Mouse (Mus musculus) megakaryocyte-erythroid progenitor cell, adult 5 weeks (primary cell): ENCODE data around the gene Col1a1. TPM values are rescaled to one million over a fixed set of nuclear protein-coding genes. Genes with fewer than 3 reads are reported as not detected.

Experiments
- polyA plus RNA-seq: library from polyadenylated mRNA; stranded (reverse); fragments of >175 nt; gene quantifications from 2 replicates; pipeline ENCODE4 v1.2.3, GENCODE M21; 2012

The Col1a1 gene
- 0.12 and 0.71 TPM in 2 replicates for polyA plus RNA-seq

DNA sequence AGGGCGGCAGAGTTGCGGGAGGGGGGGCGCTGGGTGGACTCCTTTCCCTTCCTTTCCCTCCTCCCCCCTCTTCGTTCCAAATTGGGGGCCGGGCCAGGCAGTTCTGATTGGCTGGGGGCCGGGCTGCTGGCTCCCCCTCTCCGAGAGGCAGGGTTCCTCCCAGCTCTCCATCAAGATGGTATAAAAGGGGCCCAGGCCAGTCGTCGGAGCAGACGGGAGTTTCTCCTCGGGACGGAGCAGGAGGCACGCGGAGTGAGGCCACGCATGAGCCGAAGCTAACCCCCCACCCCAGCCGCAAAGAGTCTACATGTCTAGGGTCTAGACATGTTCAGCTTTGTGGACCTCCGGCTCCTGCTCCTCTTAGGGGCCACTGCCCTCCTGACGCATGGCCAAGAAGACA, at the start of gene Col1a1:
TSS of gene Col1a1 (plus strand) at position 180 of the 400 bp plus-strand sequence.

DNA sequence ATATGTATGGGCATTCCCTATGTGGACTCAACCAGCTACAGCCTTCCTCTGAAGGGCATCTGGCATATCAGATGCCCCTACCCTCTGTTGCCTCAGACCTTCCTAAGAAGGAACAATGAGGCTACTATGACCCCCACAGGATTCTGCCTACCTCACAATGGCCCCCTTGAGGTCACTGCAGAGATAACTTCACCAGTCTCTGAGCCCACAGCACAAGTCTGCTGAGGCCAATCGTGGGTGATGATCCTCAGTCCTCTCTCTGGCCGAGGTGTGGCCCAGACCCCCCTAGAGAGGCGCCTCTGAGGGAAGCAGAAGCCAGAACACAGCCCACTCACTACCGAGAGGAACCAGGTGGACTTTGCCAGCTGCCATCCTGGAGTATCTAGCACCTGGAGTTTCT, 31.4 kb downstream of the Col1a1 start, which contains the start of gene Hils1:
TSS of gene Hils1 (plus strand) at position 175 of the 400 bp plus-strand sequence.

DNA sequence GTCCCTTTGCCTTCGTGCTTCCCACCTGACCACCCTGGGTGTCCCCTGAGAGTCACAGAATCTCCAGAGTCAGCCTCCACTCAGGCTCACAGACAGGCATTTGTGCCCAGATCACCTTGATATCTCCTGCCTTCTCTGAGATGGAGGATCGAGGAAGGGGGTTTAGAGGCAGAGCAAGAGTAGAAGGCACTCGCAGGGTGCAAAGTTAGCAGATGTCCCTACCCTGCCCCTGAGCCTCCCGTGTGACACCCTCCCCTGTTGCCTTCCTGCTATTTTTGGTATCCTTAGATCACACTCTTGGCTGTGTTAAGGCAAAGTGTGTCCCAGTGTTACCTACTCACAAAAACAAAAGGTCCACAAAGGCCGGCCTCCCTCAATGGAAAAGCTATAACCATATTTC, 40.2 kb downstream of the Col1a1 start, which contains the start of gene Sgca:
TSS of gene Sgca (minus strand) at position 129 of the 400 bp plus-strand sequence.

DNA sequence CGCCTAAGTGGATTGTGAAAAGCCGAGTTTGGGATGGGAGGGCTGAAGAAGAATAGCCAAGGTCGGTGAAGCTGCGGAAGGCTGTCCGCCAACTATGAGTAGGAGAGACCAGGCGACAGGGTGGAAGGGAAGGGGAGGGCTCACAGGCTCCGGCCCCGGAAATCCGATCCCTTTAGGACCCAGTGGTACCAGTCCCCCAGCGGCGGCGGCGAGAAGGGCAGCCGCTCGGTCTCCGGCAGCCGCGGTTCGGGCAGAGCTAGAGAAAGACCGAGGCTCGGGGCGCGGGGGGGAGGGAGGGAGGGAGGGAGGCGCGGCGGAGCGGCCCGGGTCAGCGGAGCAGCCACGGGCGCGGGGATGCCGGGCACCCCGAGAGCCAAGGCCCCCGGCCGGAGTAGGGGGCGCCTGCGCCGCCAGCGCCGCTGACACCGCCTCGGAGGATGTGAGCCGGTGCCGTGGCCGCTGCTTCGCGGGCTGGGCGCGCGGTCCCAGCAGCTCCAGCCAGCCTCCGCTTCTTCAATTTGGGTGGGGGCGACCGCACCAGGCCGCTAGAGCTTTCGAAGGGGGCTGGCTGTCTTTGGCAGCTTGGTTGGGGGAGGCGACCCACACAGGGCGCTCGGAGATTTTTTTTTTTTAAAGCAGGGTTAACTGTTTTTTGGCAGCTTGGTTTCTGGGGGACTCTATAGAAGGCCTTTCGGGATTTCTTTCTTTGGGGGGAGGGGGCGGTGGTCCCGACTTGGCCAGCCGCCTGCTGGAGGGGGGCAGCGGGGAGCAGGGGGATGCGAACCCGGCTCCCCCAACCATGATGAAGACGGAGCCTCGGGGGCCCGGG, 54.9 kb downstream of the Col1a1 start, which contains the start of gene Ppp1r9b:
TSS of gene Ppp1r9b (plus strand) at position 287 of the 829 bp plus-strand sequence.

Other genes with a start within 250 kb of the Col1a1 start
- not detected in 2 replicates for gene Gm11541, start 231.7 kb upstream of the Col1a1 start, polyA plus RNA-seq
- gene Cdc34b, start 194.4 kb upstream of the Col1a1 start, polyA plus RNA-seq: 0.04 TPM in 1 of 2 replicates, not detected in the other
- gene Tmem92, start 153.5 kb upstream of the Col1a1 start, polyA plus RNA-seq: not detected in 2 replicates
- gene Hils1, start 31.4 kb downstream of the Col1a1 start, polyA plus RNA-seq: not detected in 2 replicates
- gene Sgca, start 40.1 kb downstream of the Col1a1 start, polyA plus RNA-seq: not detected in 2 replicates
- 225 and 260 TPM in 2 replicates for gene Ppp1r9b, start 54.8 kb downstream of the Col1a1 start, polyA plus RNA-seq
- gene Samd14, start 73.7 kb downstream of the Col1a1 start, polyA plus RNA-seq: 163 and 192 TPM in 2 replicates
- gene Pdk2, start 105.1 kb downstream of the Col1a1 start, polyA plus RNA-seq: 15.8 and 18.5 TPM in 2 replicates
- gene Itga3, start 140.6 kb downstream of the Col1a1 start, polyA plus RNA-seq: 0.23 and 0.24 TPM in 2 replicates
- 0.02 and 0.19 TPM in 2 replicates for gene Dlx3, start 183.9 kb downstream of the Col1a1 start, polyA plus RNA-seq
- 0.08 TPM in 1 of 2 replicates, not detected in the other for gene Dlx4, start 210.0 kb downstream of the Col1a1 start, polyA plus RNA-seq